Mouse (Mus musculus) gastrocnemius, adult 2 months (tissue): Measurements from ENCODE around the gene Gm17482. TPM values are rescaled to one million over a fixed set of nuclear protein-coding genes. Genes with fewer than 3 reads are reported as not detected.

Source experiments
- DNase-seq: peaks from one replicate; pipeline ENCODE4 v3.0.0; 2022
- H3K27ac ChIP-seq: fragments of 200-600 bp; 2 replicates; pipeline ENCODE4 v1.8.1; 2022; ENCODE audit warnings: mild to moderate bottlenecking
- H3K4me3 ChIP-seq: fragments of 200-600 bp; 2 replicates; pipeline ENCODE4 v1.8.1; 2022; ENCODE audit warnings: mild to moderate bottlenecking, moderate library complexity
- CTCF ChIP-seq: fragments of 200-600 bp; IDR thresholded peaks from 2 replicates; pipeline ENCODE4 v1.8.1; 2022; ENCODE audit warnings: antibody characterized with exemption, mild to moderate bottlenecking, moderate library complexity
- intact Hi-C: fragments of 180-260 bp; cut with DNase I; formaldehyde crosslinking; loops from one replicate; pipeline ENCODE4 v1.15.1; 2025
- total RNA-seq, 2 experiments: library from RNA; stranded (reverse); gene quantifications; 2 replicates each; pipeline ENCODE4 v1.2.3; 2021

Gene Gm17482
- total RNA-seq, 2 experiments from 2014 or later: not detected

GRCm38 (mm10) chr6:115255171-115255570 is 28.0 kb downstream of the Gm17482 start:
- Histone ChIP-seq H3K27ac (no peak overlapping the region), H3K4me3 (no peak overlapping the region)
- no peak for DNase-seq
- no peak for TF ChIP-seq CTCF
- intact Hi-C loops: no loop called here

DNA sequence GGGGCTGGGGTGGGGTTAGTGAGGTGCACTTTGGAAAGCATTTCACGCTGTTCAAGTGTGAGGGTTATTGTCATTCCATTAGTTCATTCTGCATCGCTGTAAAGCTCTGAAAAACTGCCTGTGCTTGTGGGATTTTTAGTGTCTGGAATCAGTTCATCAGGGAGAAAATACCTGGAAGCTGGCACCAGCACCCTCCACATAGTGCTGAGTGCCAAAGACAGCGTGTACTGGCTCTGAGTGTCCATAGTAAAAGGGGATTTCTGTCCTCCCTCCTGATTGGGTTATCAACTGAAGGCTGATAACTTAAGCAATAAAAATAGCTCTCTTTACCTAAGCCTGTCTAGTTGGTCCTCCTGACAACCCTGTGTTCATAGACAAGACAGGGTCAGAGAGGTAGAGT is 33.4 kb downstream of the Gm17482 start:
- TF ChIP-seq CTCF: no peak
- Histone ChIP-seq H3K4me3 (no peak overlapping the region), H3K27ac (no peak overlapping the region)
- intact Hi-C loops: no loop called here
- DNase-seq: no peak

- no peak for DNase-seq
- TF ChIP-seq CTCF: no peak
- H3K27ac ChIP-seq: peak overlapping the region; percentile 44
- intact Hi-C loops: loop anchor here (2.0 kb wide), 1 partner anchor 92 kb away; no protein-coding TSS in a partner anchor
- no peak overlapping the region for H3K4me3 ChIP-seq
These were observed 39.6 kb downstream of the Gm17482 start for GRCm38 (mm10) chr6:115266791-115267190.

- DNase-seq: peak; percentile 76
- intact Hi-C loops: loop anchor here (1.0 to 2.0 kb wide), 3 partner anchors 41 to 271 kb away; partner anchors contain the start of gene Gm17482
- TF ChIP-seq CTCF: peak; percentile 95
- no peak overlapping the region for H3K4me3 ChIP-seq
- H3K27ac ChIP-seq: peak overlapping the region; percentile 76
These were observed 40.8 kb downstream of the Gm17482 start for GRCm38 (mm10) chr6:115267916-115268315.

- no peak for DNase-seq
- Histone ChIP-seq H3K4me3 (no peak overlapping the region), H3K27ac (peak overlapping the region; percentile 76)
- TF ChIP-seq CTCF: no peak
- intact Hi-C loops: loop anchor here (1.0 to 2.0 kb wide), 2 partner anchors 41 to 270 kb away; partner anchors contain the start of gene Gm17482
These were observed 41.6 kb downstream of the Gm17482 start for GRCm38 (mm10) chr6:115268551-115269385.

DNA sequence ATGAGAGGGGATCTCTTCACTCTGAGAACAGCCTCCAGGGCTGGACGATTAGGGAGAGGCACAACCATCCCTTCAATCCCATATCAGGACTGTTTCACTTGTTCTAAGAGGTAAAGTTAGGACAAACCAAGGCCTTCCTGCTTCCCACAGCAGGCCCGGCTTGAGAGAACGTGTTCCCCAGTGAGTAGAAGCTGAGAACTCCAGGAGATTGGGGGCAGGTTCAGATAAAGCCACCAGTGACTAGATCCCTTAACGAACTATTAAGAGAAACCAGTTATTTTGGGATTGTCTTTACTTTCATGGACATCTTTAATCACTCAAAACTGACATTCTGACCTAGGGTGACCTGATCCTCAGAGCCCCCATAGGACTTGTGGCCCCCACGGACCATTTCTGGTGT is 42.4 kb downstream of the Gm17482 start:
- DNase-seq: no peak
- H3K27ac ChIP-seq: peak overlapping the region; percentile 76
- TF ChIP-seq CTCF: no peak
- no peak overlapping the region for H3K4me3 ChIP-seq
- intact Hi-C loops: loop anchor here (2.0 kb wide), 1 partner anchor 269 kb away; no protein-coding TSS in a partner anchor

GRCm38 (mm10) chr6:115270085-115270484 is 42.9 kb downstream of the Gm17482 start:
- no peak for TF ChIP-seq CTCF
- intact Hi-C loops: loop anchor here (5.0 to 10.0 kb wide), 2 partner anchors 223 to 555 kb away; no protein-coding TSS in a partner anchor
- DNase-seq: no peak
- Histone ChIP-seq H3K27ac (peak overlapping the region; percentile 76), H3K4me3 (no peak overlapping the region)

- intact Hi-C loops: loop anchor here (5.0 to 10.0 kb wide), 2 partner anchors 224 to 557 kb away; no protein-coding TSS in a partner anchor
- no peak for DNase-seq
- no peak for TF ChIP-seq CTCF
- Histone ChIP-seq H3K27ac (peak overlapping the region; percentile 76), H3K4me3 (no peak overlapping the region)
These were observed 44.2 kb downstream of the Gm17482 start for GRCm38 (mm10) chr6:115271326-115271725.

DNA sequence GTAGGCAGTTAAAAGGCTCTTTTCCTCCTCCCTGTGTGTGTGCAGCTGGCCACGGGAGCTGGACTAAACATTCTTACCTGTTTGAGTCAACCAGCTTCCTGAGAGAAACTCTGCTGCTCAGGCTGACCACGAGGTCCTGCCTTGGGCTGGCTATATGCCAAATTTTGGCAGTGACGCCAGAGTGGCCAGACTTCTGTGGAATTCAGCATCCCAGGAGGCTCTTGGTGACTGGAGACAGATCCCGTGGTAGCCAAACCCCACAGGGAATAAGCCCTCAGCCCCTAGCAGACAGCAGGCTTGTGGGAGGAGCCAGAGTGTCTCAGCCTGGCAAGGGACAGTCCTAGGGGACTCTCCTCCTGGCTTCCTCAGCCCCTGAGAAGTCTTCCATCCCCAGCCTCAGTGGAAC is 44.7 kb downstream of the Gm17482 start:
- H3K27ac ChIP-seq: peak overlapping the region; percentile 76
- peak; percentile 59 for DNase-seq
- TF ChIP-seq CTCF: no peak
- intact Hi-C loops: loop anchor here (5.0 to 10.0 kb wide), 2 partner anchors 225 to 557 kb away; no protein-coding TSS in a partner anchor
- no peak overlapping the region for H3K4me3 ChIP-seq

DNA sequence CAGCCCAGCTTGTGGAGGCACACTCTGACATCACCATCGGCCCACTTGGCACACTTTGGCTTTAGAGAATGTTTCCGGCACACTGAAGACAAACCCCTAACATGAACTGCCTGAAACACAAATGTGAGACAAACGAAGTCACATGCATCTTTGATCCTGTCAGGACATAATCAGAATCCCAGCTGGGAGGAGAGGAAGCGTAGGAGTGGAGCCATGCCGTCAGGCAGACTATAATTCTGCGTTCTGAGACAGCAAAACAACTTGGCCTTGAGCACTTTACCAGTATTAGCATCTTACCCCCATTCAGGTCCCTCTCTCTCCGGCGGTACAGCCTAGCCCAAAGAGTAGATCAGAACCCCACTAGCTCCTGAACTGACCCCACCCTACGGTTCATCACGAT is 46.2 kb downstream of the Gm17482 start:
- Histone ChIP-seq H3K27ac (peak overlapping the region; percentile 76), H3K4me3 (no peak overlapping the region)
- intact Hi-C loops: loop anchor here (5.0 to 10.0 kb wide), 2 partner anchors 226 to 559 kb away; no protein-coding TSS in a partner anchor
- DNase-seq: peak; percentile 21
- TF ChIP-seq CTCF: no peak

DNA sequence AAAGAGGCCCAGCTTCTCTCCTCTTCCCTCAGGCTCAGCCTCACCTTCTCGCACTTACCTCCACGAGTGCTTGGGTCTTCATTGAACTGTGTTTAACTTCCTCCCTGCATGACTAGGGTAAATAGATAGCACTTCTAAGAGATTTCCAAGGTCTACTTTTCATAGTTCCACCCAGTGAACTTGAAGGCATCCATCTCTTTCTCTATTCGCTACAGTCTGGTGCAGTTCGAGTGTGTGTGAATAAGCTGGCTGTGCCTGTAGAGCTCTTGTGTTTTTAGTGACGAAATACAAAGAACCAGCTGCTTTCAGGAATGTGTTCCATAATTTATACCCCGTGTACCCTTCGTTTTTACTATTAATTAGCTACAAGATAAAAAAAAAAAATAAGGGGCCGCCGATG is 47.6 kb downstream of the Gm17482 start:
- DNase-seq: no peak
- intact Hi-C loops: loop anchor here (5.0 to 10.0 kb wide), 2 partner anchors 227 to 560 kb away; no protein-coding TSS in a partner anchor
- H3K4me3 ChIP-seq: no peak overlapping the region
- no peak overlapping the region for H3K27ac ChIP-seq
- TF ChIP-seq CTCF: no peak

GRCm38 (mm10) chr6:115275116-115275815 is 48.1 kb downstream of the Gm17482 start:
- TF ChIP-seq CTCF: no peak
- H3K27ac ChIP-seq: no peak overlapping the region
- intact Hi-C loops: loop anchor here (10.0 kb wide), 1 partner anchor 560 kb away; no protein-coding TSS in a partner anchor
- no peak overlapping the region for H3K4me3 ChIP-seq
- no peak for DNase-seq
